In the genomic region with DNA sequence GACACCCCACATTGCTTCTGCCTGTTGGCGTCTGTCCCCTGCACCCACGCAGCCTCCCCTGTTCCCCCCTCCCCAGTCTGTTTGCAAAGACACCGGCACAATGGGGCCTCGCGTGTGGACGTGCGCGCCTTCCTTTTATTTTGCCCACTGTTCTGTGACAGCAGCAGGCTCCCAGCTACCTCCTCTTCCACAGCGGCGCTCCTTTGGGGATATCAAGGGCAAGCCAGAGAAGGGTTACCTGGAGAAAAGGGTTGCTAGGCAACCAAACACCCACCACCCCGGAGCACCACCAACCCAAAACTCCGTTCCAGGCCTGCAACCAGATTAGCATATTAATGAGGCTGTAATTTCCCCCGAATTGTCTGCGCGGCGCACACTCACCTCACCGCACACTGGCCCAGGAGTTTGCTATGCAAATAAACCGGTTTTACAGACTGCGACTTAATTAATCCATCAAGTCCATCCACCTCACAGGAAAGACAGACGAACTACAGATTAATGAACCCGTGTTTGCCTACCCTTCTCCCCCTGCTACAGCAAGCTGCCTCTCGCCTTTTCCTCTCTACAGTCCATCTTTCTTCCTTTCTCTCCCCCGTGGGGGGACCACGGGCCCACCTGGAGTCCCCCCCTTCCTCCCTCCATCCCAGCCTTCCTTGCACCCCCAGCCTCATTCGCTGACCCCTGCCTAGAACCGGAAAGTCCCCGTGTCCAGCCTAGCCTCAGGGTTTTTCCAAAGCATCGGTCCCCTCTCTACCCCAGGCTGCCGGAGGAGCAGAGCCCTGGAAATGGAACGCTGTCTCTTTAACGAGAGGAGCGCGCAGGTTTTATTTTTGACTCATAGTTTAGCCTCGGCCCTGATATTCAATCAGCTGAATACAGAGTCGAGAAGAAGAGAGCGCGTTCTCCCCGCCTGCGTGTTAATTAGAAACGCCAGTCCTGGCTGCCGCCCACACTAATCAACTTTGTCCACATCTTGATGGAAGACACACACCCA, we compare ENCODE assay signal across 10 mouse cellular contexts. TPM values are rescaled to one million over a fixed set of nuclear protein-coding genes. Genes with fewer than 3 reads are reported as not detected.
A peak's percentile ranks its signal among the peaks of the same experiment; 100 is the strongest.
DNase-seq lines count a peak whose midpoint lies in the region; ATAC-seq and TF ChIP-seq lines count a peak whose summit lies in the region.
"Had no signal": no experiment of that assay in that cellular context is flagged by ENCODE, and none has a peak within 500 bp of the region (broad histone marks: within the 10 kb centered on the region; RNA-seq: fewer than 3 reads in every experiment).

No protein-coding gene starts in this region.

- H3K9me3 ChIP-seq in hindbrain, embryonic 15.5 days: no peaks in the 10 kb centered on the region
- H3K9me3 ChIP-seq in midbrain, embryonic 14.5 days (ENCODE audit: control insufficient read depth, low read length): no peaks in the 10 kb centered on the region

- no peaks in the 10 kb centered on the region for H3K36me3 ChIP-seq in hindbrain, embryonic 15.5 days
- no peaks in the 10 kb centered on the region for H3K36me3 ChIP-seq in midbrain, embryonic 14.5 days (ENCODE audit: control insufficient read depth, insufficient read depth, low read length)

- no peaks in the 10 kb centered on the region for H3K4me1 ChIP-seq in cortical plate, adult 2 months (ENCODE audit: control insufficient read depth, insufficient read depth, low read length)
- H3K4me1 ChIP-seq in hindbrain, embryonic 15.5 days (replicated peaks): peaks cover 21% of the 10 kb centered on the region
- peaks cover 19% of the 10 kb centered on the region for H3K4me1 ChIP-seq in midbrain, embryonic 14.5 days (ENCODE audit: control insufficient read depth, insufficient read depth, low read length)
- no peaks in the 10 kb centered on the region for H3K4me1 ChIP-seq in lung, adult 2 months (ENCODE audit: control insufficient read depth, insufficient read depth, low read length)

- peak overlapping the region; percentile 34 for H3K4me3 ChIP-seq in cortical plate, adult 2 months (ENCODE audit: insufficient read depth, low read length)
- peak overlapping the region; percentile 33 for H3K4me3 ChIP-seq in hindbrain, embryonic 15.5 days
- peak overlapping the region; percentile 31 for H3K4me3 ChIP-seq in midbrain, embryonic 14.5 days (replicated peaks; ENCODE audit: low read depth, low read length)
- H3K4me3 ChIP-seq in lung, adult 2 months (replicated peaks; ENCODE audit: extremely low read depth, low read depth, low read length): no peak overlapping the region

- TF ChIP-seq CTCF in cortical plate, adult 2 months (IDR thresholded peaks at IDR 0.05; ENCODE audit: extremely low read depth, insufficient read depth, low read length): no peak
- no peak for TF ChIP-seq CTCF in lung, adult 2 months (IDR thresholded peaks at IDR 0.05; ENCODE audit: insufficient read depth, low read length)

- H3K27ac ChIP-seq in cortical plate, adult 2 months (ENCODE audit: insufficient read depth, low read length): no peak overlapping the region
- peak overlapping the region; percentile 96 for H3K27ac ChIP-seq in hindbrain, embryonic 15.5 days (replicated peaks)
- H3K27ac ChIP-seq in midbrain, embryonic 14.5 days (replicated peaks; ENCODE audit: low read depth, low read length): peak overlapping the region; percentile 95

- ATAC-seq in hindbrain, embryonic 15.5 days (ENCODE audit: low FRiP score, low read depth): peak; percentile 86
- peak; percentile 76 for ATAC-seq in midbrain, embryonic 14.5 days (ENCODE audit: low FRiP score, low TSS enrichment)

- peak overlapping the region; percentile 64 for H3K4me2 ChIP-seq in hindbrain, embryonic 15.5 days
- peak overlapping the region; percentile 65 for H3K4me2 ChIP-seq in midbrain, embryonic 14.5 days (ENCODE audit: low read length)

- H3K9ac ChIP-seq in hindbrain, embryonic 15.5 days: peak overlapping the region; percentile 45
- H3K9ac ChIP-seq in midbrain, embryonic 14.5 days (replicated peaks; ENCODE audit: low read length): peak overlapping the region; percentile 47

- DNase-seq in cerebellum, postnatal 14 days: peak; percentile 33 to 41
- no peak for DNase-seq in cerebellum, postnatal 36 days
- DNase-seq in midbrain, embryonic 14.5 days: peak; percentile 90
- DNase-seq in lung, postnatal 4 days: no peak
- DNase-seq in lung, adult 2 months: no peak
- DNase-seq in lung, postnatal 36 days: no peak

- 1% methylated on average over 41 of the region's 41 CpGs for WGBS in hindbrain, embryonic 15.5 days
- 1% methylated on average over 41 of the region's 41 CpGs for WGBS in midbrain, embryonic 14.5 days
- WGBS in lung, adult 2 months: 4% methylated on average over 41 of the region's 41 CpGs

- no peaks in the 10 kb centered on the region; the same call in 1 of the 2 replicates for H3K27me3 ChIP-seq in hindbrain, embryonic 15.5 days
- H3K27me3 ChIP-seq in midbrain, embryonic 14.5 days (ENCODE audit: control insufficient read depth, insufficient read depth, low read length): peaks cover 3% of the 10 kb centered on the region; the same call in 1 of the 2 replicates

- TF ChIP-seq POLR2A in cortical plate, adult 2 months (IDR thresholded peaks at IDR 0.05; ENCODE audit: extremely low read depth, insufficient read depth, low read length): no peak
- no peak for TF ChIP-seq POLR2A in lung, adult 2 months (IDR thresholded peaks at IDR 0.05; ENCODE audit: borderline replicate concordance, extremely low read depth, low read depth, low read length)

RNA-seq across cellular contexts. Expression of a gene that starts 21.8 kb away (rescaled TPM):
- polyA plus RNA-seq in cortical plate, adult 2 months (2012; rRNA removed): 0.04 TPM in 1 of 2 replicates, not detected in the other
- polyA plus RNA-seq in hindbrain, embryonic 15.5 days (2015; fragmentation: Nextera tagmentation; extraction: Ambion mirVana): 26.3 and 31.4 TPM in 2 replicates
- 34.1 and 44.9 TPM in 2 replicates for polyA plus RNA-seq in midbrain, embryonic 14.5 days (2014; fragmentation: Nextera tagmentation; extraction: Ambion mirVana)
- not detected in 2 replicates for polyA plus RNA-seq in lung, adult 2 months (2012; rRNA removed)
- polyA plus RNA-seq: C2C12; intestine, embryonic 14.5 days had no signal

Comparison
In these comparisons a context has a peak if more than half of its experiments do, and no peak if none do; other contexts are left out.
1. DNase-seq: peak in cerebellum, postnatal 14 days (2 of 2) and midbrain, embryonic 14.5 days (single experiment); none in cerebellum, postnatal 36 days (0 of 2), lung, postnatal 4 days (0 of 2), lung, adult 2 months (single experiment) and lung, postnatal 36 days (single experiment).
2. RNA of a gene that starts 21.8 kb away (polyA plus RNA-seq): 34.1 to 44.9 TPM in midbrain, embryonic 14.5 days and 26.3 to 31.4 TPM in hindbrain, embryonic 15.5 days; 0.04 TPM in cortical plate, adult 2 months and not detected in lung, adult 2 months; every median in the first group is over 10 times any median in the second.